Mouse (Mus musculus): Measurements from ENCODE around the gene Tsc22d1. TPM values are rescaled to one million over a fixed set of nuclear protein-coding genes. Genes with fewer than 3 reads are reported as not detected.
A peak's percentile ranks its signal among the peaks of the same experiment; 100 is the strongest.

Gene Tsc22d1
- polyA plus RNA-seq, 1 experiment from 2014 or later = 1,092 TPM

DNA sequence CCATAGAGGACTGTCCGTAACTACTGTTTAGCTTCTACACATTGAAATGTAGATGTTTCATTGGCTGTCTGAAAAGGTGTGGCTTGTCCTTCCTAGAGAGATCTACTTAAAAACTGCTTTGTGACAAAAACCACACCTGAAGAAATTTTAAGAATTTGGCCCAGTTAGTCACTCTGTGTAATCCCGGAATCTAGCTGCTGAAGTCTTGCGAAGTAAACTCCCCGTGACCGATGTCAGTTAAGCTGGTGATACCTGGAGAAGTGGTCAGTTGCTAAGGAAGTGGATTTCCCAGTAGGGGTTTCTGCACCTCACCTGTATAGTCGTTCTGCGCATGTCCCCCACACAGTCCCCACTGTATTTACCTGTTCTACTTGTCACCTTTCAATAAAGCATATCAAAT lies 92.6 kb downstream of the Tsc22d1 start:
- Histone ChIP-seq H3K4me3 (ENCODE audit: low read length) (peak overlapping the region; percentile 78), H3K9ac (replicated peaks; ENCODE audit: low read length) (peak overlapping the region; percentile 98; the same call in 1 of the 2 replicates), H3K9me3 (ENCODE audit: low read length) (peaks cover 7% of the 10 kb centered on the region), H3K27ac (ENCODE audit: low read length) (peak overlapping the region; percentile 100), H3K4me2 (replicated peaks; ENCODE audit: low read depth, low read length) (peak overlapping the region; percentile 72), H3K36me3 (ENCODE audit: insufficient read depth, low read length) (peaks cover 24% of the 10 kb centered on the region), H3K27me3 (ENCODE audit: insufficient read depth, low read length) (no peaks in the 10 kb centered on the region), H3K4me1 (ENCODE audit: insufficient read depth, low read length) (peaks cover 22% of the 10 kb centered on the region)
- 76% methylated on average over 7 of the region's 7 CpGs for WGBS
- ATAC-seq (ENCODE audit: low FRiP score, low TSS enrichment) = no peak

- Histone ChIP-seq H3K9ac (replicated peaks; ENCODE audit: low read length) (0 out of 2 replicates have a peak overlapping the region, but pooled peaks have one; percentile 0), H3K27ac (ENCODE audit: low read length) (peak overlapping the region; percentile 100), H3K36me3 (ENCODE audit: insufficient read depth, low read length) (peaks cover 24% of the 10 kb centered on the region), H3K4me1 (ENCODE audit: insufficient read depth, low read length) (peaks cover 25% of the 10 kb centered on the region), H3K4me2 (replicated peaks; ENCODE audit: low read depth, low read length) (peak overlapping the region; percentile 72), H3K27me3 (ENCODE audit: insufficient read depth, low read length) (no peaks in the 10 kb centered on the region), H3K9me3 (ENCODE audit: low read length) (peaks cover 7% of the 10 kb centered on the region), H3K4me3 (ENCODE audit: low read length) (peak overlapping the region; percentile 78)
- WGBS = 62% methylated on average over 9 of the region's 9 CpGs
- ATAC-seq (ENCODE audit: low FRiP score, low TSS enrichment) = no peak
These were observed 93.2 kb downstream of the Tsc22d1 start for GRCm38 (mm10) chr14:76507804-76508500.

- Histone ChIP-seq H3K4me2 (replicated peaks; ENCODE audit: low read depth, low read length) (no peak overlapping the region), H3K36me3 (ENCODE audit: insufficient read depth, low read length) (peaks cover 24% of the 10 kb centered on the region), H3K27me3 (ENCODE audit: insufficient read depth, low read length) (no peaks in the 10 kb centered on the region), H3K9ac (replicated peaks; ENCODE audit: low read length) (no peak overlapping the region), H3K4me3 (ENCODE audit: low read length) (no peak overlapping the region), H3K27ac (ENCODE audit: low read length) (0 out of 2 replicates have a peak overlapping the region, but pooled peaks have one; percentile 23), H3K9me3 (ENCODE audit: low read length) (peaks cover 7% of the 10 kb centered on the region), H3K4me1 (ENCODE audit: insufficient read depth, low read length) (peaks cover 28% of the 10 kb centered on the region)
- no peak for ATAC-seq (ENCODE audit: low FRiP score, low TSS enrichment)
- WGBS = 53% methylated on average over 10 of the region's 10 CpGs
These were observed 93.9 kb downstream of the Tsc22d1 start for GRCm38 (mm10) chr14:76508701-76509100.

DNA sequence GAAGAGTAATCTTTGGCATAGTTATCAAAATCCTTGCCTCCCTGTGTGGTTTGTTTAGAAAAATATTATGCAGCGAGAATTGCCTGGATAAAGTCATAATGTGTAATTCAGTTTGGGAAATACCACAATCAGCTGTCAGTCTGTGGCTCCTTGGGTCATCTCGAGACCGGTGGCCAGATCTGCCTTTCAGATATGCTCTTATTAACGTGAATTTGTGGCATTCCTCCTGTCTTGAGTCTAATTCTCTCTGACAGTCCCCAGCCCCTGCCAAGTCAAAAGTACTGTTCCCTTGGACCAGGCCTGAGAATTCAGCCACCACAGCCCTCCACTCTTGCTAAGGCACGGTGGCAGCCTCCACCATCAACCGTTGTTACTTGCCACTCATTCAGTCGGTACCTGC lies 97.2 kb downstream of the Tsc22d1 start:
- Histone ChIP-seq H3K9me3 (ENCODE audit: low read length) (peaks cover 7% of the 10 kb centered on the region), H3K9ac (replicated peaks; ENCODE audit: low read length) (no peak overlapping the region), H3K27me3 (ENCODE audit: insufficient read depth, low read length) (no peaks in the 10 kb centered on the region), H3K36me3 (ENCODE audit: insufficient read depth, low read length) (peaks cover 18% of the 10 kb centered on the region), H3K4me1 (ENCODE audit: insufficient read depth, low read length) (peaks cover 29% of the 10 kb centered on the region), H3K27ac (ENCODE audit: low read length) (no peak overlapping the region), H3K4me2 (replicated peaks; ENCODE audit: low read depth, low read length) (no peak overlapping the region), H3K4me3 (ENCODE audit: low read length) (no peak overlapping the region)
- no peak for ATAC-seq (ENCODE audit: low FRiP score, low TSS enrichment)
- whole genome bisulfite sequencing = 85% methylated on average over 7 of the region's 7 CpGs

DNA sequence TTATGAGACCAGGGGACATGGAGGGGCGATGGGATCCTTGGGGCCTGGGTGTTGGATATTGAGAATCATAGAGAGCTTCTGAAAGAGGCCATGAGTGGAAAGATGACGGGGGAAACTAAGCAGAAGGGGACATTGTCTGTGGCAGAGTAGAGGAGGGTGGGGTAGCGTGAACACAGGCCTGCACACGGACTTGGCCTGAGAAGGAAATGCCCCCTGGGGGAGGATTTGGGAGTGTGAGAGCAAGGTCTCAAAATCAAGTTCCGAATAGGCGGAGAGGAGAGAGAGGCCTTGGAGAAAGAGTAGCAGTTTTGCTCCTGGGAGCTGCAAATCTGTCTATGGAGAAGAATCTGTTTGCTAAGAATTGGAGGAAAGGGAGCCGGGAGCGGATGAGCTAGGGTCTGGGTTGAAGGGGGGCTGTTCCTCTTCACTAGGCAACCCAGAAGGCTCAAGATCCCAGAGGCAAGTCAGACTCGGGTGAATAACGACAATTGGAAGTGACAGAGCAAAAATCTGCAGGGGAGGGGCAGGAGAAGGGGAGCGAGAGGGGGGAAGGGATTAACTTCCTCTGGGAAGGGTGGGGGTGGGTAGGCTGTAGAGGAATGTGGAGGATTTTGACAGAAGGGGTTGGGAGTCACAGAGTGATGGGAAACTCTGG lies 98.8 kb downstream of the Tsc22d1 start:
- Histone ChIP-seq H3K4me2 (replicated peaks; ENCODE audit: low read depth, low read length) (peak overlapping the region; percentile 26; the same call in 1 of the 2 replicates), H3K36me3 (ENCODE audit: insufficient read depth, low read length) (peaks cover 7% of the 10 kb centered on the region; the same call in 1 of the 2 replicates), H3K9ac (replicated peaks; ENCODE audit: low read length) (peak overlapping the region; percentile 23; the same call in 1 of the 2 replicates), H3K4me3 (ENCODE audit: low read length) (no peak overlapping the region), H3K4me1 (ENCODE audit: insufficient read depth, low read length) (peaks cover 20% of the 10 kb centered on the region), H3K27me3 (ENCODE audit: insufficient read depth, low read length) (no peaks in the 10 kb centered on the region), H3K9me3 (ENCODE audit: low read length) (peaks cover 7% of the 10 kb centered on the region), H3K27ac (ENCODE audit: low read length) (peak overlapping the region; percentile 59)
- WGBS = 16% methylated on average over 11 of the region's 11 CpGs
- ATAC-seq (ENCODE audit: low FRiP score, low TSS enrichment) = peak; percentile 73

GRCm38 (mm10) chr14:76514050-76514585 lies 99.4 kb downstream of the Tsc22d1 start:
- Histone ChIP-seq H3K36me3 (ENCODE audit: insufficient read depth, low read length) (peaks cover 7% of the 10 kb centered on the region; the same call in 1 of the 2 replicates), H3K9ac (replicated peaks; ENCODE audit: low read length) (0 out of 2 replicates have a peak overlapping the region, but pooled peaks have one; percentile 8), H3K4me1 (ENCODE audit: insufficient read depth, low read length) (peaks cover 20% of the 10 kb centered on the region), H3K27ac (ENCODE audit: low read length) (peak overlapping the region; percentile 59), H3K9me3 (ENCODE audit: low read length) (peaks cover 7% of the 10 kb centered on the region), H3K4me3 (ENCODE audit: low read length) (no peak overlapping the region), H3K27me3 (ENCODE audit: insufficient read depth, low read length) (no peaks in the 10 kb centered on the region), H3K4me2 (replicated peaks; ENCODE audit: low read depth, low read length) (peak overlapping the region; percentile 26; the same call in 1 of the 2 replicates)
- ATAC-seq (ENCODE audit: low FRiP score, low TSS enrichment) = no peak
- WGBS = 29% methylated on average over 6 of the region's 6 CpGs

DNA sequence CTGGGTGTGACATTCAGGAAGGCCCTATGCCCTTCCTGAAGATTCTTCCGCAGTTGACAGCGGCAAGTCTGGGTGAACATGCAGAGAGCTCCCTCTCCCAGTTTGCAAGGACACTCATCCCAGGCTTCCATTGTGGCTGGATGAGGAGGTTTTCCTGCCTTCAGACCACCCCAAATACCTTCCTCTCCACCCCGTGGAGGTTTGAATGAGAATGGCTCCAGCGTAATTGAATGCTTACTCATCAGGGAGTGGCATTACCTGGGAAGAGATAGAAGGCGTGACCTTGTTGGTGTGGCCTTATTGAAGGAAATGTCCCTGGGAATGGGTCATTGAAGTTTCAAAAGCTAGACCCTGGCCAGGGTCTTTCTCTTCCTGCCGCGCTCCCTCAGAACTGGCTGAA lies 100.9 kb downstream of the Tsc22d1 start:
- Histone ChIP-seq H3K4me2 (replicated peaks; ENCODE audit: low read depth, low read length) (no peak overlapping the region), H3K9ac (replicated peaks; ENCODE audit: low read length) (no peak overlapping the region), H3K4me1 (ENCODE audit: insufficient read depth, low read length) (peaks cover 27% of the 10 kb centered on the region), H3K27ac (ENCODE audit: low read length) (no peak overlapping the region), H3K36me3 (ENCODE audit: insufficient read depth, low read length) (no peaks in the 10 kb centered on the region), H3K27me3 (ENCODE audit: insufficient read depth, low read length) (no peaks in the 10 kb centered on the region), H3K9me3 (ENCODE audit: low read length) (peaks cover 2% of the 10 kb centered on the region; the same call in 1 of the 2 replicates), H3K4me3 (ENCODE audit: low read length) (no peak overlapping the region)
- WGBS = 77% methylated on average over 7 of the region's 7 CpGs
- no peak for ATAC-seq (ENCODE audit: low FRiP score, low TSS enrichment)

- H3K27ac ChIP-seq (ENCODE audit: low read length) = no peak overlapping the region
- peaks cover 29% of the 10 kb centered on the region for H3K4me1 ChIP-seq (ENCODE audit: insufficient read depth, low read length)
- no peaks in the 10 kb centered on the region for H3K36me3 ChIP-seq (ENCODE audit: insufficient read depth, low read length)
- no peak overlapping the region for H3K4me3 ChIP-seq (ENCODE audit: low read length)
- WGBS = 83% methylated on average over 5 of the region's 5 CpGs
- H3K9ac ChIP-seq (replicated peaks; ENCODE audit: low read length) = no peak overlapping the region
- no peaks in the 10 kb centered on the region for H3K9me3 ChIP-seq (ENCODE audit: low read length)
- ATAC-seq (ENCODE audit: low FRiP score, low TSS enrichment) = no peak
- no peaks in the 10 kb centered on the region for H3K27me3 ChIP-seq (ENCODE audit: insufficient read depth, low read length)
- no peak overlapping the region for H3K4me2 ChIP-seq (replicated peaks; ENCODE audit: low read depth, low read length)
These were observed 103.5 kb downstream of the Tsc22d1 start for GRCm38 (mm10) chr14:76518217-76518616.

DNA sequence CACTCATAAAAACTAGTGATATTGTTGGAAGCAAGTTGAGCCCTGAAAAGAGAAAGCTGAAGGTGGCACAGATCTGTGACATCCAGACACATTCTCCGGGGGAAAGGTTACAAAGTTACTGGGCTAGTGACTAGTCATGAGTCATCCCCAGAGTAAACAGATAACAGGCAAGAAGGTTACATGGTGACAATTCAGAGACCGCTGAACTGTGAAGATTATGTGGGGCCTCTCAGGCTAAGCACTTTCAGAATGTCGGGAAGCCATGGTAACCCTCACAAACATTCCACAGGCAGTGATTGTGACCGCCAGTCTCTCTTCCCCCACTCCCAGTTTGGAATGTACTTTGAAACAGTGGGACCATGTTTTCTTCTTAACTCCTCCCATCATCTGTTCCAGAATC lies 105.8 kb downstream of the Tsc22d1 start:
- no peaks in the 10 kb centered on the region for H3K27me3 ChIP-seq (ENCODE audit: insufficient read depth, low read length)
- H3K4me1 ChIP-seq (ENCODE audit: insufficient read depth, low read length) = peaks cover 19% of the 10 kb centered on the region; the same call in 1 of the 2 replicates
- 0 out of 2 replicates have a peak overlapping the region, but pooled peaks have one; percentile 8 for H3K4me2 ChIP-seq (replicated peaks; ENCODE audit: low read depth, low read length)
- no peaks in the 10 kb centered on the region for H3K9me3 ChIP-seq (ENCODE audit: low read length)
- no peaks in the 10 kb centered on the region for H3K36me3 ChIP-seq (ENCODE audit: insufficient read depth, low read length)
- 0 out of 2 replicates have a peak overlapping the region, but pooled peaks have one; percentile 43 for H3K27ac ChIP-seq (ENCODE audit: low read length)
- 27% methylated on average over 4 of the region's 4 CpGs for WGBS
- no peak overlapping the region for H3K4me3 ChIP-seq (ENCODE audit: low read length)
- ATAC-seq (ENCODE audit: low FRiP score, low TSS enrichment) = peak; percentile 88
- H3K9ac ChIP-seq (replicated peaks; ENCODE audit: low read length) = no peak overlapping the region

All from kidney, embryonic 16.5 days (tissue).